In genomic region chr11:91969531-91969930, GRCm38 (mm10) we compare ENCODE assay signal across 21 mouse cellular contexts.
DNase-seq lines count a peak whose midpoint lies in the region; TF ChIP-seq lines count a peak whose summit lies in the region.
"Had no signal": no experiment of that assay in that cellular context is flagged by ENCODE, and none has a peak within 500 bp of the region (broad histone marks: within the 10 kb centered on the region; RNA-seq: fewer than 3 reads in every experiment).

No protein-coding gene starts in this region.

- H3K36me3 ChIP-seq in myocyte (ENCODE audit: control insufficient read depth, insufficient read depth), result no peaks in the 10 kb centered on the region
- H3K36me3 ChIP-seq: embryonic facial prominence, embryonic 10.5 days; embryonic facial prominence, embryonic 12.5 days; forebrain, embryonic 10.5 days; forebrain, embryonic 12.5 days; G1E had no signal

- TF ChIP-seq POLR2A in myocyte (IDR thresholded peaks at IDR 0.05; ENCODE audit: insufficient read length, low read depth), result no peak

- H3K4me2 ChIP-seq in myocyte (ENCODE audit: low read depth), result no peak overlapping the region
- H3K4me2 ChIP-seq: embryonic facial prominence, embryonic 12.5 days; forebrain, embryonic 12.5 days had no signal

- DNase-seq in 3T3-L1 (ENCODE audit: low read depth, low spot score) (peak; percentile 63), A20 (ENCODE audit: low read depth, low spot score) (peak; percentile 0), NIH3T3 (ENCODE audit: low read depth) (peak; percentile 80)
- no peak for DNase-seq in frontal cortex, postnatal 25 days (ENCODE audit: low spot score in 2 of 2)
- no peak for DNase-seq in lung, postnatal 4 days
- DNase-seq in urinary bladder, postnatal 36 days (ENCODE audit: low spot score in 2 of 2), result no peak
- DNase-seq: adrenal gland, adult 2 months; adrenal gland, postnatal 10 days; adrenal gland, postnatal 25 days; cerebellum, adult 11 months; cerebellum, adult 18-20 months; cerebellum, adult 8-10 months; cerebellum, adult 9-11 months; cerebellum, postnatal 25 days had no signal

- no peaks in the 10 kb centered on the region for H3K27me3 ChIP-seq in myocyte (ENCODE audit: control insufficient read depth, insufficient read depth, insufficient read length)
- H3K27me3 ChIP-seq: CH12.LX; embryonic facial prominence, embryonic 12.5 days; forebrain, embryonic 12.5 days had no signal

- H3ac ChIP-seq in myocyte (ENCODE audit: control insufficient read depth, insufficient read length), result no peak overlapping the region

- no peaks in the 10 kb centered on the region for H3K79me2 ChIP-seq in myocyte (ENCODE audit: control insufficient read depth, insufficient read depth)

- H3K4me3 ChIP-seq in myocyte, result no peak overlapping the region
- H3K4me3 ChIP-seq: embryonic facial prominence, embryonic 10.5 days; embryonic facial prominence, embryonic 12.5 days; forebrain, embryonic 10.5 days; forebrain, embryonic 12.5 days had no signal

TF ChIP-seq in myocyte, 11 proteins besides CTCF, POLR2A, EP300 and RAD21:
- TF ChIP-seq CEBPB (IDR thresholded peaks at IDR 0.05; ENCODE audit: insufficient read depth, poor library complexity, severe bottlenecking) (peak; percentile 23; the same call in 1 of the 2 replicates), REST (IDR thresholded peaks at IDR 0.05; ENCODE audit: insufficient read depth, insufficient read length) (no peak), MAX (IDR thresholded peaks at IDR 0.05; ENCODE audit: low read depth) (no peak), MYOD1 (IDR thresholded peaks at IDR 0.05; ENCODE audit: control insufficient read depth in 1 of 3, insufficient read length in 2 of 3, low read depth in 2 of 3) (no peak), TCF3 (IDR thresholded peaks at IDR 0.05; ENCODE audit: insufficient read length, low read depth) (no peak)
TF ChIP-seq in myocyte: peak in this region for 1.

Comparison
In these comparisons a context has a peak if more than half of its experiments do, and no peak if none do; other contexts are left out.
1. DNase-seq: peak in 3T3-L1 (single experiment), A20 (single experiment) and NIH3T3 (single experiment); none in frontal cortex, postnatal 25 days (0 of 2), lung, postnatal 4 days (0 of 2) and urinary bladder, postnatal 36 days (0 of 2).